Mouse (Mus musculus): ENCODE data around the gene Bhmt.

Gene Bhmt

GRCm38 (mm10) chr13:93637282-93638245 lies at the start of gene Bhmt:
Bhmt (minus strand) TSS chr13:93637961.
- no peak for DNase-seq (ENCODE audit: low spot score)

GRCm38 (mm10) chr13:93687321-93687720 lies 49.6 kb upstream of the Bhmt start:
- no peak for DNase-seq (ENCODE audit: low spot score)

GRCm38 (mm10) chr13:93685226-93685625 lies 47.5 kb upstream of the Bhmt start:
- no peak for DNase-seq (ENCODE audit: low spot score)

DNA sequence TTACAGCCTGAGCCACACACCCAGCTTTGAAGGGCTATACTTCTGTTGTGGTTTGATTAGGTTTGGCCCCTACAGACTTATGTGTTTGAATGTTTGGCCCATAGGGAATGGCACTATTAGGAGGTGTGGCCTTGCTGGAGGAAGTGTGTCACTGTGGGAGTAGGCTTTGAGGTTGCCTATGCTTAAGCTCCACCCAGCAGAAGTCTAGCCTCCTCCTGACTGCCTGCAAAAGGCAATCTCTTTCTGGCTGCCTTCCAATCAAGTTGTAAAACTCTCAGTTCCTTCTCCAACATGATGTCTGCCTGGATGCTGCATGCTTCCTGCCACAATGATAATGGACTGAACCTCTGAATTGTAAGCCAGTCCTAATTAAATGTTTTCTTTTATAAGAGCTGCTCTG lies 45.6 kb upstream of the Bhmt start:
- no peak for DNase-seq (ENCODE audit: low spot score)

DNA sequence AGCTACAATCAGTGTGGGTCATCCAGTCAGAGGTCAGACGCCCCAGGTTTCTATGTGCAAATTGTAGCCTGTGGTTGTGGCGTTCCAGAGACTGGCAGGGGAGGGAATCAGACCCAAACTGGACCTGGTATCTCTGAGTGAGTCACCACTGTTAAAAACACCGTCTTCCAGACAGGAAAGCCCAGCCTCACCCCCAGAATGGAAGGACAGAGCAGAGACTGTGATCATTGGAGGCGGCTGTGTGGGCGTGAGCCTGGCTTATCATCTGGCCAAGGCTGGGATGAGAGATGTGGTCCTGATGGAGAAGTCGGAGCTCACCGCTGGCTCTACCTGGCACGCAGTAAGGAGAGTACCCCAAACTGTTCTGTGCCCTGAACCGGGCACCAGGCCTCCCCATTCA lies 39.1 kb upstream of the Bhmt start:
- DNase-seq (ENCODE audit: low spot score): no peak

DNA sequence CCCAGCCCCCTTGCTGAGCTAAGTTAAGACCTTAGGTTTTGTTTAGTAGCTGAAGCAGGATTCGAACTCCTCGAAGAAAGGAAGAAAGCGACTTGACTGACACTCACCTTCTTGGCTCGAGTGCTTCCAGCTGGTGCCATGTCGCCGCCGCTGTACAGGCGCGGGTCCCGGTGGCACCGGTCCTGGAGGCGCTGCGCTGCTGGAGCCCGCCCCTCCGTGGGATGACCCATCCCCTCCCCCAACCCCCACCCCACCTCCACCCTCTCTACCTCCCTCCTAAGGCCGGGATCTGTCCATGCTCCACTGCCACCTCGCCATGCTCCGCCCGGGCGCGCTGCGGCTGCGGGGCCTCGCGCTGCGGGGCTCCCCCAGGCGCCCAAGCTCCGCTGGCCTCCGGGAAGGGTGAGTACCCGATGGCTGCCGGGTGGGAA lies 36.4 kb upstream of the Bhmt start, which contains the start of the genes Bhmt2 and Dmgdh:
TSS of gene Bhmt2 (minus strand) at position 172 of the 431 bp plus-strand sequence.
TSS of gene Dmgdh (plus strand) at position 303 of the 431 bp plus-strand sequence.
- DNase-seq (ENCODE audit: low spot score): no peak

DNA sequence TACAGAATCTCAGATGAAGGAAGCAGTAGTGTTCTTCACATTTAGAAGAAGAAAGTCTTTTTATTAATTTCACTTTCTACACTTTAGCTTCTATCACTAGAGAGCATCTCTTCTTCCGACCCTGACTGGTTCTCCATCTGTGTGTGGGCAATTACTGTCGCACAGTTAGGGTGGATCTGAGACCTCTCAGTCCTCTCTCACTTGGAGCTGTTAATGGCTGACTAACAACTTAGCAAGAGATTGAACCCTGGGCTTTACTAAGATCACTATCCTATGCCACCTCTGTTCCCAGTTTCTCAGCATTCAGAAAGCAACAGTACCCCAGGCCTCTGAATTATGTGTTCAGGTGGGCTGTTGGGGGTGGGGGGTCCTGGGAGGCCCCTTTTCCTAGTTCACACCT lies 35.5 kb upstream of the Bhmt start:
- DNase-seq (ENCODE audit: low spot score): no peak

GRCm38 (mm10) chr13:93672371-93672770 lies 34.6 kb upstream of the Bhmt start:
- DNase-seq (ENCODE audit: low spot score): no peak

- peak; percentile 44 for DNase-seq (ENCODE audit: low spot score)
Measured at GRCm38 (mm10) chr13:93667586-93667985, 29.8 kb upstream of the Bhmt start.

- no peak for DNase-seq (ENCODE audit: low spot score)
Measured at GRCm38 (mm10) chr13:93657941-93658340, 20.2 kb upstream of the Bhmt start.

DNA sequence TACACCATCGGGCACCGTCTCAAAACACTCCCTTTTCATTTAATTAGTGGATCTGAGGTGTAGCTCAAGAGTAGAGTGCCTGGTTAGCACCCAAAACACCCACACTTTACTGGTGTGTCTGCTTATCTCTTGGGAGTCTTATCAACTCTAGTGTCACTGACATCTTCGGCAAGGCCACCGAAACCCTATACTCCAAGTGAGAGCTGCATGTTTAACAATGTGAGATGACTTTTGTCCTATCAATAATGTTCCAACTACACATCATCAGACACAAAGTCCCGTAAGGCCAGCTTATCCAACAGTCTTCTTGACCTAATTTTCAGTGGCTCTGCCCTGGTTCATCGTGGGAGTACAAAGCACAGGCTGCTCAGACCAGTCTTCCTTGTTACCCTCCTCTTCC lies 15.6 kb upstream of the Bhmt start:
- DNase-seq (ENCODE audit: low spot score): no peak

- no peak for DNase-seq (ENCODE audit: low spot score)
Measured at GRCm38 (mm10) chr13:93648387-93649130, 10.8 kb upstream of the Bhmt start.

DNA sequence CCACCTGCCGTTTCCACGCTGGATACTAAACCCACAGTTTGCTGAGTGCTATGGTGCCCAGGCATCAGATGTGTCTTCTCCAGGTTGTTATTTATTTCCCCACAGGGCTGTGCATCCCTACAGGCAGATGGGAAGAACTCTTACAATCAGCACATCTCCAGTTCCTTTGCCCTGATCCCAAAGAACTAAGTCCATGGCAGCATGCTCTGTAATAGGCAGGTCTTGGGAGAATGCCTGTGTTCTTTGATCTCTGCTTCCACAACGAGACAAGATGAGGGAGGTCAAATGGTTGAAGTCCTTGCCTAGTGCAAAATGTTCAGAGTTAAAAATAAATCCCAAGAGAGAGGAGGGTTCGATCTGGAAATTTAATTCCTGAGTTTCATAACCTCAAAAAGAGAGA lies 1.9 kb upstream of the Bhmt start:
- DNase-seq (ENCODE audit: low spot score): no peak

- DNase-seq (ENCODE audit: low spot score): no peak
Measured at GRCm38 (mm10) chr13:93636561-93636960, 1.2 kb downstream of the Bhmt start.

GRCm38 (mm10) chr13:93632927-93633326 lies 4.8 kb downstream of the Bhmt start:
- DNase-seq (ENCODE audit: low spot score): no peak

DNA sequence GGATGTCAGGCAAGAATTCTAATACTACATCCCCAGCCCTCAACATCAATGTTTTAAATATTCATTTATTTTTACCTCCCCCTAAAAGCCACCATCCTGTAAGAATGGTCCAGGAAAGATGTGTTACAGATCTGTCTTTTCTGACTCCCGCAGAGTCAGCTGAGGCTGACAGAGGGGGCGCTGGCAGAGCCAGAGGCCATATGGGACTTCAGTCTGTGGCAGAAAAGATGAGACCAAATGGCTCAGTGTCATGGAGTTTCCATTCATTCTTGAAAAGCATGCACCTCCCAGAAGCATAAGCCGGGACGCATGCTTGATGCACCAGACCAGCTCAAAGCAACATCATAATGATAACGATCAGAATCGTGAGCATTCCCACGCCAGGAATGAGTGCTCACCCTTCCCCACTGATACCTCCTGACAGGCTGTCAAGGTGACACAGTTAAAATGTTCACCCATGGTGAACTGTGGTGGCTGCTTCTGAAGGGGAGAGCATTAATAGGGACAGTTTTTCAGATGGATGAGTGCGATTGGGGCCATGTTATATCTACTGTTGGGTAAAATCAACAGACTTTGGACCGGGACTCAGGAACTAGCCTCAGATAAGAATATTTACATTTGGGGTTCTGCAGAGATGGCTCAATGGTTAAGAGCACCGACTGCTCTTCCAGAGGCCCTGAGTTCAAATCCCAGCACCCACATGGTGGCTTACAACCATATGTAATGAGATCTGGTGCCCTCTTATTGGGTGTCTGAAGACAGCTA lies 6.6 kb downstream of the Bhmt start:
- DNase-seq (ENCODE audit: low spot score): no peak

- no peak for DNase-seq (ENCODE audit: low spot score)
Measured at GRCm38 (mm10) chr13:93628861-93629260, 8.9 kb downstream of the Bhmt start.

GRCm38 (mm10) chr13:93614361-93614948 lies 23.3 kb downstream of the Bhmt start:
- no peak for DNase-seq (ENCODE audit: low spot score)

- DNase-seq (ENCODE audit: low spot score): no peak
Measured at GRCm38 (mm10) chr13:93613771-93614170, 24.0 kb downstream of the Bhmt start.

GRCm38 (mm10) chr13:93612660-93613607 lies 24.8 kb downstream of the Bhmt start:
- DNase-seq (ENCODE audit: low spot score): peak; percentile 71

- DNase-seq (ENCODE audit: low spot score): no peak
Measured at GRCm38 (mm10) chr13:93608476-93608875, 29.3 kb downstream of the Bhmt start.

Measured in layer of hippocampus, adult 9-10 months (tissue).